Mouse (Mus musculus): ENCODE data around the gene Dysf. TPM values are rescaled to one million over a fixed set of nuclear protein-coding genes. Genes with fewer than 3 reads are reported as not detected.
"Not testable (repeated sequence)": the region's sequence is repeated elsewhere in the genome, so short reads cannot be mapped to it uniquely, and the experiment has no call there.

The Dysf gene
- 10 to 100 TPM; 84.4 to 99.3 TPM for total RNA-seq (2021)
- long read RNA-seq, experiment 1, full-length matches to known transcripts: 1 of 136 reads
- long read RNA-seq, experiment 1, partial matches to known transcripts: 7 of 136 reads
- long read RNA-seq, experiment 1, other reads (novel, unspliced or antisense): 128 of 136 reads
- long read RNA-seq, experiment 2, full-length matches to known transcripts: 6 of 114 reads
- long read RNA-seq, experiment 2, partial matches to known transcripts: 19 of 114 reads
- long read RNA-seq, experiment 2, other reads (novel, unspliced or antisense): 89 of 114 reads

GRCm38 (mm10) chr6:84008363-84009171, at the start of gene Dysf:
Gene Dysf, plus strand, starts transcription at chr6:84008590.
- peak; percentile 40 for DNase-seq

GRCm38 (mm10) chr6:83987642-83988041, 20.7 kb upstream of the Dysf start:
- DNase-seq: no peak

- DNase-seq: no peak
These were observed 5.7 kb upstream of the Dysf start for GRCm38 (mm10) chr6:84002716-84003115.

DNA sequence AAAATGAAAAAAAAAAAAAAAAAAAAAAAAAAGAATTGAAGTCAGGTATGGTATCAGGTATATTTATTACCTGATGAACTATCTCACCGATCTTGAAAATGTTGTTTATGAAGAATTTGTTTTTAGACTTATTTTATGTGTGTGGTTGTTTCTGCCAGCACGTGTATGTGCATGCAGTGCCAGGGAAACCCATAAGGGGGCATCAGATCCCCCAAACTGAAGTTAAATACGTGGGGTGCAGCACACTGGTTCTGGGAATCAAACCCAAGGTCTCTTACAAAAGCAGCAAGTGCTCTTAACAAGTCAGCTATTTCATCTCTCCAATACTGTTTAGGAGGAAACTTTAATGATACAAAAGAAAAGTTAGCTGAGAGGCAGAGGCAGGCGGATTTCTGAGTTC, 4.1 kb upstream of the Dysf start:
- no peak for DNase-seq

DNA sequence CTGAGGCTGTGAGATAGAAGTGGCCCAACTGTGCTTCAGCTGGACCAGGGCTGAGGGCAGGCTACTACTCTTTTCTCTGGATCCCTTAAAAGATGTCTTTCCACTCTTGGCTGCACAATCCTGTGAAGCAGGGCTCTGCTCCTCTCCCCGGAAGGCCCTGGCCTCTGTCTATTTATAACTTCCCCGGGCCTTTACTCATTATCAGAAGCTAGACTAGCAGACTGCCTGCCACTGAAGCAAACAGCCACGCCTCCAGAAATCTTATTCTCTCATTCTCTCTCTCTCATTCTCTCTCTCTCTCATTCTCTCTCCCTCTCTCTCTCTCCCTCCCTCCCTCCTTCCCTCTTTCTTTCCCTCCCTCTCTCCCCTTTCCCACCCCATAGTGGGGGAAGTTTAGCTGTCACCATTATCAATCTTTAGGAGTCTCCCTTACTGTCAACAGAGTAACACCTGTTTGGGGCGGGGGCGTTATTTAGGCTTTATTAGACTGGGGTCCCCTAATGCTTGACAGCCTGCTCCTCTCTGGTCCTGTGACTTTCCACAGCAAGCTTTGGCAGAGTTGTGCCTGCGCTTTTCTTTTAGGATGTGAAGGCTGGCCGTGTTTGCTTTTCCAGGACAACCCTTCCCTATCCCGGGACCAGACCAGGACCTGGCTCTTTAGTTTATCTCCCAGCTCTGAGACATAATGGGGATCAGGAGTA, 932 bp downstream of the Dysf start:
- DNase-seq: no peak

DNA sequence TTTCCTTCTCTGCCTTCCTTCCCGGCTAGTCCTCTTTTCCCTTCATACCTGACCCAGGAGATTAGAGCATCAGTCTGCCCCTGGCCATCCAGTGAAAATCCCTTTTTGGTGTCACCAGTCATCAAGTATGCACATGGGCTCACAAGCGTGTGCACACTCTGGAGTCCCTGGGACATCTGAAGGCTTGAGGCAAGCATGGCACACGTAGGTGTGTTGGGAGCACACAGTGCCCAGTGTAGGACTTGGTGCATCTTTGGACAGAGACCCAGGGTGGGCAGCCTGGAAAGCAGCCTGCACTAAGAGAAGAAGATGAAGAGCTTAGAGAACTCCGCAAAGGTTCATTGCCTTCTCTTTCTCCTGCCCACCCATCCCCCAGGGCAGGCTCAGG, 1.5 kb downstream of the Dysf start:
- no peak for DNase-seq

- peak; percentile 36 for DNase-seq
These were observed 2.2 kb downstream of the Dysf start for GRCm38 (mm10) chr6:84010303-84011225.

DNA sequence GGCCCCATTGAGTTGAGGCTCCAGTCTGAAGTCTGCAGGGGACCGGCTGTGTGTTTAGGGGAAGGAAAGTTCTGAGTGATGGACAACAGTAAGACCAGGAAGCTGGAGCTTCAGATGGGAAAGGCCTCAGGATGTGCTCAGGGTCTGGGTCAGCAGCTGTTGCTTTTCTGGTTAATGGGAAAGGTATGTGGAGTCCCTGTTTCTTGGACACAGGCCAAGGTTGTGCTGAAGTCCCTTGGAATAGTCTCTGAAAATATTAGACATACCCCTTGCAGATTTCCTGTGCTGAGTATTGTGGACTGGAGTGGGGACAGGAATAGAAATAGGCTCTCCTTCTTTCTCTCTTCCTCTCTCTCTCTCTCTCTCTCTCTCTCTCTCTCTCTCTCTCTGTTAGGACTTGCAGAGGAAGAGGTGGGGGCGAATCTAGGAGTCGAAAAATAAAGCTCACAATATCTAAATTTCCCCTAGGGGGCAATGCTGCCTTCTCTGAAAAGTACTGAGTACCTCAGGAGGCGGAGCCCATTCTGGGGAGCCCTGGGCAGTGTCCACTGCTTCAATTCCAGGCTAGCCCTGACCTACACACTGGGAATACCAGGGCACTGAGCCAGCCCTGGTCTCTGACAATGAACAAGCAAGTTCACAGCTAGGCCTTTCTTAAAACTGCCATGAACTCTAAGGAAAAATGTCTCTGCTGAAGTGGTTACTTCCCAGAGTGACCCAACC, 6.7 kb downstream of the Dysf start:
- DNase-seq: not testable (repeated sequence)

DNA sequence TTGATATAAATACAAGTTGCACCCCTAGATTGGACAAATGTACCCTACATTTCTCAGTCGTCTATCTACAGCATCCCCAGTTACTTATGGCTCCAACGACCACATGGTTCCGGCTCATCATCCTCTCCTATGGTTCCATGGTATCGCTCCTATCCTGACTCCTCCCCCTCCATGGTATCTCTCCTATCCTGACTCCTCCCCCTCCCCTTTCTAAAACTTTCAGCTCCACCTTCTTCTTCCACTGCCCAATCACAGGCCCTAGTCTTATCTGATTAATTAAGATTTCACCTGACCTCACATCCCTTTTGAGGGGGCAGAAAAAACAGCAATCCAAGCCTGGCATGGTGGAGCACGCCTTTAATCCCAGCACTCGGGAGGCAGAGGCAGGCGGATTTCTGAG, 8.5 kb downstream of the Dysf start:
- DNase-seq: no peak

- no peak for DNase-seq
These were observed 9.0 kb downstream of the Dysf start for GRCm38 (mm10) chr6:84017392-84017791.

DNA sequence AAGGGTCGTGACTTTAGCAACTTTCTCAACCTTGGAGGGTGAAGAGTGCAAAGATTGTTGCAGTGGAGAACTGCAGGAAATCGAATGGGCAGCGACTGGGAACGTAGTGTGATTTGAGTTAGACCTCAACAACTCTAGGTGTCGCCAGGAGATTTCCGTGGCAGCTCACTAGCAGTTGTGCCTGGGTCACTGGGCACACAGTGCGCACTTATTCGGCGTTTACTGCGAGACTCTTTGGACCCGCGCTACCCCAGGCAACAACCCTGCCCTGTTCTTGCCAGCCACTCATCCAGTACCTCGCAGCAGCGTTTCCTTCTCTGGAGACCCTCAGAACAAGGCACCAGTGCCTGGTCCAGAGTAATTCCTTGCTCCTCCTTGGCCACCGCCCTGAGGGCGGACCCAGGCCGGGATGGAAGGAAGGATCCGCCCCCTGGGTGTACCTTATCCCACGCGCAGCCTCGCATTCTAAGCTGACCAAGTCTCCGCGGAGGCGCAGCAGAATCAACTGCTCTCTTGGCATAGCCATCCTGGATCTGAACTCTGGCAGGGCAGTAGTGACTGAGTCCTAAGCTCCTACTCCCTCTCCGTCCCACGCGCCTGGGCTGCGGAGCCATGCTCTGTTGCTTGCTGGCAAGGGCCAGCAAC, 10.6 kb downstream of the Dysf start:
- peak; percentile 71 for DNase-seq

- DNase-seq: no peak
These were observed 11.6 kb downstream of the Dysf start for GRCm38 (mm10) chr6:84020002-84020401.

DNA sequence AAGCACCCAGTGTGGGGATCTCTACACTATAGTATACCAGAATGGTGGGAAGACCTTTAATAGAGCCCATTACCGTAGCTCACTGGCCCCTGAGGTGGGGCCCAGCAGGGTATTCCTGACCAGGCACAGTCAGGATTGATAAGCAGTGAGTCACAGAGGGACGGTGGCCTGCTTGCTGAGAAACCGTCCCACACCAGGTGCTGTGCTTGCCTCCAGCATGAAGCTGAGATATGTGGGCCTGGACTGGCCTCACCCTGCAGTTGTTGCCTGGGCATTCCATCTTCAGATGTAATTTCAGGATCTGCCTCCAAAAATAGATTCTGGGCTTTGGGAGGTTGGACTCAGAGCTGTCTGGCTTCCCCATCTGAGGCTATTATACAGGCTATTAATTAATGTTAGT, 13.6 kb downstream of the Dysf start:
- peak; percentile 66 for DNase-seq

- no peak for DNase-seq
These were observed 17.2 kb downstream of the Dysf start for GRCm38 (mm10) chr6:84025636-84026035.

GRCm38 (mm10) chr6:84028791-84029190, 20.4 kb downstream of the Dysf start:
- no peak for DNase-seq

- no peak for DNase-seq
These were observed 21.4 kb downstream of the Dysf start for GRCm38 (mm10) chr6:84029775-84030174.

DNA sequence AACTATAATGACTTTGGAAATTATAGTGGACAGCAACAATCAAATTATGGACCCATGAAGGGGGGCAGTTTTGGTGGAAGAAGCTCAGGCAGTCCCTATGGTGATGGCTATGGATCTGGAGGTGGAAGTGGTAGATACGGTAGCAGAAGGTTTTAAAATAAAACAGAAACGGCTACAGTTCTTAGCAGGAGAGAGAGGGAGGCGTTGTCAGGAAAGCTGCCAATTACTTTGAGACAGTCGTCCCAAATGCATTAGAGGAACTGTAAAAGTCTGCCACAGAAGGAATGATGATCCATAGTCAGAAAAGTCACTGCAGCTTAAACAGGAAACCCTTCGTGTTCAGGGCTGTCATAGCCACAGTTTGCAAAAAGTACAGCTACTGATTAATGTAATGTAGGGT, 24.1 kb downstream of the Dysf start:
- DNase-seq: not testable (repeated sequence)

DNA sequence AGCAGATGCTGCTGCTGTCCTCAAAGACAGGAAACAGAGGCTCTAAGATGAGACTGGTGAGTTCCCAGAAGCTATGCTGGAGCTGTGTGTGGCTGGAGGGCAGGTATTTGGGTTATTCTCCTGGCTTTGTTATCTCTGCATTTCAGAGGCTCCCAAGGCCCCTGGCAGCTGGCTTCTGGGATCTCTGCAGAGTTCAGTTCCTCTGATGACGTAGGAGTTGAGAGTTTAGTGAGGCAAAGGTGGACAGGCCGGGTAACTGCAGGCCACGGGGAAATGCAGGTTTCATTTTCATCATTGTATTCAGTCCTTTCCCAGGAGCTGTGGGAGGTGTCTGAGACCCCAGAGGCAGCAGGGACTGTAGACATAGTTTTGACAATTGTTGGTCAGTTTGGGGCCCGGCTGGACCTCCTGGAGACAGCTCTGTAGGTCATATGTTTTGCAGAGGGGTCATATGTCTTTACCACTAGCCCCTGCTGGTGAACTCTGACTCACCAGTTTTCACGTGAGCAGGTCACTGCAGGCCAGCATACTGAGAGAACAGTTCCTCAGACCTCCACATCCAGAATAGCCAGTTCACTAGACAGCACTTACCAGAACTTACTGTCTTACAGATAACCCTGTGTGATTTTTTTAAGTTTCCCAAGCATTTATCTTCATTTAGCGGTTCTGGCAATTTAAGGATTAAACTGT, 35.0 kb downstream of the Dysf start:
- DNase-seq: no peak

DNA sequence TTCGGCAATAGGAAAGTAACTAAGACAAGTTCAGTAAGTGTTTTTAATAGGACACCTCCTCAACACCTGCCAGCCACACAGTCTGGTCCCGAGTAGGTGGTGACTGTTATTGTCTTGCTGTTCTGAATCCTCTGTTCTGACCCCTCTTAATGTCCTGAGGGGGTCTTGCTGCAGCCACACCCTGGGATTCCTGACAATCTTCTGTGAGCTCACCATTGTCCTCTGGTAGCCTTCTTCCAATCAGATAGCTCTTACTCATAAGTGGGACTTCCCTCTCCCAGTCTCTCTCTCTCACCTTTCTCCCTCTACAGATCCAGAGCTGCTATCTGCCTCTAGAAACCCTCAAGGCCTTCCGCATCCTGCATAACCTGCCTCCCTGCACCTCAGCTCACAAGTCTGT, 36.3 kb downstream of the Dysf start:
- DNase-seq: no peak

- DNase-seq: no peak
These were observed 40.5 kb downstream of the Dysf start for GRCm38 (mm10) chr6:84048856-84049255.
